Mouse (Mus musculus): Measurements from ENCODE around the gene Gimap5. TPM values are rescaled to one million over a fixed set of nuclear protein-coding genes. Genes with fewer than 3 reads are reported as not detected.

The Gimap5 gene
- total and polyA plus RNA-seq, 3 experiments, result not detected

GRCm38 (mm10) chr6:48768178-48768869 lies 22.3 kb downstream of the Gimap5 start:
- Histone ChIP-seq H3K36me3 (ENCODE audit: control insufficient read depth in 1 of 2, insufficient read depth in 2 of 2, low read length in 2 of 2) (no peaks in the 10 kb centered on the region), H3K9me3 (replicated peaks; ENCODE audit: insufficient read depth, low read length) (no peaks in the 10 kb centered on the region), H3K9ac (ENCODE audit: control insufficient read depth, low read depth, low read length, poor library complexity, severe bottlenecking) (no peak overlapping the region), H3K79me2 (ENCODE audit: control insufficient read depth, insufficient read depth, low read length, poor library complexity) (no peaks in the 10 kb centered on the region), H3K4me1 (ENCODE audit: control insufficient read depth in 1 of 2, insufficient read depth in 2 of 2, low read length in 2 of 2) (no peaks in the 10 kb centered on the region), H3K4me3 (ENCODE audit: control insufficient read depth in 1 of 2, insufficient read depth in 1 of 2, low read depth in 2 of 2, low read length in 2 of 2) (no peak overlapping the region), H3K27ac (ENCODE audit: control insufficient read depth, low read depth, low read length) (no peak overlapping the region), H3K27me3 (ENCODE audit: control insufficient read depth in 1 of 2, insufficient read depth in 2 of 2, low read length in 2 of 2) (no peaks in the 10 kb centered on the region)
- no peak for TF ChIP-seq E2F4 (IDR thresholded peaks at IDR 0.05; ENCODE audit: borderline replicate concordance, low read depth, low read length)
- TF ChIP-seq POLR2AphosphoS5 (IDR thresholded peaks at IDR 0.05; ENCODE audit: borderline replicate concordance, low read depth, low read length), result no peak
- TF ChIP-seq UBTF (IDR thresholded peaks at IDR 0.05; ENCODE audit: borderline replicate concordance, insufficient read depth, low read depth, low read length), result no peak
- TF ChIP-seq KAT2A (conservative IDR thresholded peaks at IDR 0.05; ENCODE audit: low read depth, low read length), result no peak
- TF ChIP-seq CTCF (IDR thresholded peaks at IDR 0.05 in 2 of 3, conservative IDR thresholded peaks at IDR 0.05 in 1 of 3; ENCODE audit: control insufficient read depth in 1 of 3, insufficient read depth in 1 of 3, low read depth in 2 of 3, low read length in 3 of 3, poor library complexity in 1 of 3, severe bottlenecking in 1 of 3), result no peak
- TF ChIP-seq BHLHE40 (IDR thresholded peaks at IDR 0.05; ENCODE audit: borderline replicate concordance, low read depth, low read length), result no peak
- no peak for TF ChIP-seq ZKSCAN1 (IDR thresholded peaks at IDR 0.05; ENCODE audit: low read depth, low read length)
- TF ChIP-seq ZNF384 (IDR thresholded peaks at IDR 0.05; ENCODE audit: low read depth, low read length), result no peak
- no peak for DNase-seq (ENCODE audit: low read depth, low spot score)

GRCm38 (mm10) chr6:48768933-48769332 lies 22.9 kb downstream of the Gimap5 start:
- H3K36me3 ChIP-seq (ENCODE audit: control insufficient read depth in 1 of 2, insufficient read depth in 2 of 2, low read length in 2 of 2), result no peaks in the 10 kb centered on the region
- H3K4me1 ChIP-seq (ENCODE audit: control insufficient read depth in 1 of 2, insufficient read depth in 2 of 2, low read length in 2 of 2), result no peaks in the 10 kb centered on the region
- no peaks in the 10 kb centered on the region for H3K9me3 ChIP-seq (replicated peaks; ENCODE audit: insufficient read depth, low read length)
- no peak overlapping the region for H3K4me3 ChIP-seq (ENCODE audit: control insufficient read depth in 1 of 2, insufficient read depth in 1 of 2, low read depth in 2 of 2, low read length in 2 of 2)
- TF ChIP-seq TCF12 (IDR thresholded peaks at IDR 0.05; ENCODE audit: low read depth, low read length), result no peak
- no peak for TF ChIP-seq BHLHE40 (IDR thresholded peaks at IDR 0.05; ENCODE audit: borderline replicate concordance, low read depth, low read length)
- TF ChIP-seq POLR2AphosphoS5 (IDR thresholded peaks at IDR 0.05; ENCODE audit: borderline replicate concordance, low read depth, low read length), result no peak
- TF ChIP-seq GABPA (IDR thresholded peaks at IDR 0.05; ENCODE audit: low read depth, low read length), result no peak
- TF ChIP-seq ZNF384 (IDR thresholded peaks at IDR 0.05; ENCODE audit: low read depth, low read length), result no peak
- TF ChIP-seq UBTF (IDR thresholded peaks at IDR 0.05; ENCODE audit: borderline replicate concordance, insufficient read depth, low read depth, low read length), result no peak
- no peak for TF ChIP-seq ZMIZ1 (IDR thresholded peaks at IDR 0.05; ENCODE audit: low read depth, low read length)
- no peak for TF ChIP-seq MAZ (IDR thresholded peaks at IDR 0.05; ENCODE audit: low read depth, low read length)
- DNase-seq (ENCODE audit: low read depth, low spot score), result no peak
- H3K27ac ChIP-seq (ENCODE audit: control insufficient read depth, low read depth, low read length), result no peak overlapping the region
- H3K9ac ChIP-seq (ENCODE audit: control insufficient read depth, low read depth, low read length, poor library complexity, severe bottlenecking), result no peak overlapping the region
- H3K79me2 ChIP-seq (ENCODE audit: control insufficient read depth, insufficient read depth, low read length, poor library complexity), result no peaks in the 10 kb centered on the region
- H3K27me3 ChIP-seq (ENCODE audit: control insufficient read depth in 1 of 2, insufficient read depth in 2 of 2, low read length in 2 of 2), result no peaks in the 10 kb centered on the region

- no peaks in the 10 kb centered on the region for H3K9me3 ChIP-seq (replicated peaks; ENCODE audit: insufficient read depth, low read length)
- no peak within 1 kb of the TSS for H3K27ac ChIP-seq (ENCODE audit: control insufficient read depth, low read depth, low read length)
- no peaks in the 10 kb centered on the region for H3K79me2 ChIP-seq (ENCODE audit: control insufficient read depth, insufficient read depth, low read length, poor library complexity)
- DNase-seq (ENCODE audit: low read depth, low spot score), result no peak
- H3K9ac ChIP-seq (ENCODE audit: control insufficient read depth, low read depth, low read length, poor library complexity, severe bottlenecking), result no peak within 1 kb of the TSS
- H3K4me3 ChIP-seq (ENCODE audit: control insufficient read depth in 1 of 2, insufficient read depth in 1 of 2, low read depth in 2 of 2, low read length in 2 of 2), result no peak within 1 kb of the TSS
- no peaks in the 10 kb centered on the region for H3K36me3 ChIP-seq (ENCODE audit: control insufficient read depth in 1 of 2, insufficient read depth in 2 of 2, low read length in 2 of 2)
- H3K27me3 ChIP-seq (ENCODE audit: control insufficient read depth in 1 of 2, insufficient read depth in 2 of 2, low read length in 2 of 2), result no peaks in the 10 kb centered on the region
- TF ChIP-seq TAL1 (IDR thresholded peaks at IDR 0.05; ENCODE audit: low read length) (no peak), POLR2A (IDR thresholded peaks at IDR 0.05; ENCODE audit: control insufficient read depth in 1 of 2, insufficient read depth in 1 of 2, low read depth in 1 of 2, low read length in 2 of 2, poor library complexity in 1 of 2) (no peak), JUND (IDR thresholded peaks at IDR 0.05; ENCODE audit: low read depth, low read length) (no peak), RCOR1 (IDR thresholded peaks at IDR 0.05; ENCODE audit: low read depth, low read length) (no peak), MAFK (IDR thresholded peaks at IDR 0.05; ENCODE audit: borderline replicate concordance, low read depth, low read length) (no peak), MEF2A (IDR thresholded peaks at IDR 0.05; ENCODE audit: extremely low read depth, insufficient replicate concordance, low read depth, low read length, poor library complexity, severe bottlenecking) (no peak), ELF1 (IDR thresholded peaks at IDR 0.05; ENCODE audit: low read depth, low read length) (no peak), MAX (IDR thresholded peaks at IDR 0.05; ENCODE audit: low read length) (no peak), CHD2 (IDR thresholded peaks at IDR 0.05; ENCODE audit: low read length) (no peak)
- H3K4me1 ChIP-seq (ENCODE audit: control insufficient read depth in 1 of 2, insufficient read depth in 2 of 2, low read length in 2 of 2), result no peaks in the 10 kb centered on the region
These were observed 24.7 kb downstream of the Gimap5 start, which contains the start of gene Gimap3 for GRCm38 (mm10) chr6:48770696-48771095. Gimap3 (minus strand) TSS chr6:48770851.

Measured in MEL (cell line).